Mouse (Mus musculus): ENCODE data around the gene Prg3. TPM values are rescaled to one million over a fixed set of nuclear protein-coding genes. Genes with fewer than 3 reads are reported as not detected.

Prg3 gene
- not detected in 2 replicates for total RNA-seq (2014; rRNA removed)
- not detected in 2 replicates for polyA plus RNA-seq (2015; fragmentation: Nextera tagmentation; extraction: Ambion mirVana)

- H3K4me3 ChIP-seq (ENCODE audit: low read depth, low read length) = no peak within 1 kb of the TSS
- WGBS = 75% methylated on average over 1 of the region's 1 CpGs
- no peak within 1 kb of the TSS for H3K4me2 ChIP-seq (ENCODE audit: low read depth, low read length, poor library complexity, severe bottlenecking)
- H3K27ac ChIP-seq (ENCODE audit: low read depth, low read length) = no peak within 1 kb of the TSS
- no peak within 1 kb of the TSS for H3K9ac ChIP-seq (replicated peaks; ENCODE audit: low read length, poor library complexity, severe bottlenecking)
- no peak for TF ChIP-seq CTCF (IDR thresholded peaks at IDR 0.05)
- no peak for ATAC-seq (ENCODE audit: low FRiP score)
- H3K36me3 ChIP-seq (ENCODE audit: insufficient read depth, low read length) = no peaks in the 10 kb centered on the region
- H3K4me1 ChIP-seq (ENCODE audit: insufficient read depth, low read length) = no peaks in the 10 kb centered on the region
- no peaks in the 10 kb centered on the region for H3K27me3 ChIP-seq (ENCODE audit: insufficient read depth, low read length)
- no peak for DNase-seq (ENCODE audit: low spot score)
- H3K9me3 ChIP-seq (ENCODE audit: low read length) = no peaks in the 10 kb centered on the region
Measured at GRCm38 (mm10) chr2:84987930-84988329, at the start of gene Prg3. Prg3 (plus strand) TSS chr2:84988215.

- DNase-seq (ENCODE audit: low spot score) (no peak), ATAC-seq (ENCODE audit: low FRiP score) (no peak)
- WGBS = 93% methylated on average over 5 of the region's 5 CpGs
- no peaks in the 10 kb centered on the region for H3K9me3 ChIP-seq (ENCODE audit: low read length)
- H3K4me1 ChIP-seq (ENCODE audit: insufficient read depth, low read length) = no peaks in the 10 kb centered on the region
- no peak overlapping the region for H3K4me3 ChIP-seq (ENCODE audit: low read depth, low read length)
- no peaks in the 10 kb centered on the region for H3K27me3 ChIP-seq (ENCODE audit: insufficient read depth, low read length)
- no peak overlapping the region for H3K9ac ChIP-seq (replicated peaks; ENCODE audit: low read length, poor library complexity, severe bottlenecking)
- no peak for TF ChIP-seq CTCF (IDR thresholded peaks at IDR 0.05)
- no peak overlapping the region for H3K4me2 ChIP-seq (ENCODE audit: low read depth, low read length, poor library complexity, severe bottlenecking)
- no peaks in the 10 kb centered on the region for H3K36me3 ChIP-seq (ENCODE audit: insufficient read depth, low read length)
- no peak overlapping the region for H3K27ac ChIP-seq (ENCODE audit: low read depth, low read length)
Measured at GRCm38 (mm10) chr2:84938249-84938946, 49.6 kb upstream of the Prg3 start.

- H3K4me3 ChIP-seq (ENCODE audit: low read depth, low read length) = no peak overlapping the region
- TF ChIP-seq CTCF (IDR thresholded peaks at IDR 0.05) = no peak
- no peak for ATAC-seq (ENCODE audit: low FRiP score)
- H3K4me2 ChIP-seq (ENCODE audit: low read depth, low read length, poor library complexity, severe bottlenecking) = no peak overlapping the region
- no peak overlapping the region for H3K27ac ChIP-seq (ENCODE audit: low read depth, low read length)
- H3K9ac ChIP-seq (replicated peaks; ENCODE audit: low read length, poor library complexity, severe bottlenecking) = no peak overlapping the region
- WGBS = 97% methylated on average over 3 of the region's 3 CpGs
- no peaks in the 10 kb centered on the region for H3K9me3 ChIP-seq (ENCODE audit: low read length)
- no peaks in the 10 kb centered on the region for H3K4me1 ChIP-seq (ENCODE audit: insufficient read depth, low read length)
- no peaks in the 10 kb centered on the region for H3K36me3 ChIP-seq (ENCODE audit: insufficient read depth, low read length)
- H3K27me3 ChIP-seq (ENCODE audit: insufficient read depth, low read length) = no peaks in the 10 kb centered on the region
- DNase-seq (ENCODE audit: low spot score) = no peak
Measured at GRCm38 (mm10) chr2:84939306-84939705, 48.7 kb upstream of the Prg3 start.

GRCm38 (mm10) chr2:84939711-84940110, 48.3 kb upstream of the Prg3 start:
- ATAC-seq (ENCODE audit: low FRiP score) = no peak
- H3K27me3 ChIP-seq (ENCODE audit: insufficient read depth, low read length) = no peaks in the 10 kb centered on the region

GRCm38 (mm10) chr2:84941332-84941731, 46.7 kb upstream of the Prg3 start:
- Histone ChIP-seq H3K4me1 (ENCODE audit: insufficient read depth, low read length) (no peaks in the 10 kb centered on the region), H3K9ac (replicated peaks; ENCODE audit: low read length, poor library complexity, severe bottlenecking) (no peak overlapping the region), H3K4me3 (ENCODE audit: low read depth, low read length) (no peak overlapping the region), H3K27ac (ENCODE audit: low read depth, low read length) (no peak overlapping the region), H3K27me3 (ENCODE audit: insufficient read depth, low read length) (no peaks in the 10 kb centered on the region), H3K4me2 (ENCODE audit: low read depth, low read length, poor library complexity, severe bottlenecking) (no peak overlapping the region), H3K36me3 (ENCODE audit: insufficient read depth, low read length) (no peaks in the 10 kb centered on the region), H3K9me3 (ENCODE audit: low read length) (no peaks in the 10 kb centered on the region)
- DNase-seq (ENCODE audit: low spot score) = no peak
- WGBS = 79% methylated on average over 2 of the region's 2 CpGs
- ATAC-seq (ENCODE audit: low FRiP score) = no peak
- no peak for TF ChIP-seq CTCF (IDR thresholded peaks at IDR 0.05)

More at GRCm38 (mm10) chr2:84939711-84940110, 48.3 kb upstream of the Prg3 start:
- Histone ChIP-seq H3K4me1 (ENCODE audit: insufficient read depth, low read length) (no peaks in the 10 kb centered on the region), H3K36me3 (ENCODE audit: insufficient read depth, low read length) (no peaks in the 10 kb centered on the region), H3K9ac (replicated peaks; ENCODE audit: low read length, poor library complexity, severe bottlenecking) (no peak overlapping the region), H3K4me2 (ENCODE audit: low read depth, low read length, poor library complexity, severe bottlenecking) (no peak overlapping the region), H3K9me3 (ENCODE audit: low read length) (no peaks in the 10 kb centered on the region), H3K4me3 (ENCODE audit: low read depth, low read length) (no peak overlapping the region), H3K27ac (ENCODE audit: low read depth, low read length) (no peak overlapping the region)
- DNase-seq (ENCODE audit: low spot score) = no peak
- WGBS = 96% methylated on average over 6 of the region's 6 CpGs
- TF ChIP-seq CTCF (IDR thresholded peaks at IDR 0.05) = no peak

- ATAC-seq (ENCODE audit: low FRiP score) (no peak), DNase-seq (ENCODE audit: low spot score) (no peak)
- no peaks in the 10 kb centered on the region for H3K4me1 ChIP-seq (ENCODE audit: insufficient read depth, low read length)
- H3K9ac ChIP-seq (replicated peaks; ENCODE audit: low read length, poor library complexity, severe bottlenecking) = no peak overlapping the region
- no peaks in the 10 kb centered on the region for H3K9me3 ChIP-seq (ENCODE audit: low read length)
- H3K36me3 ChIP-seq (ENCODE audit: insufficient read depth, low read length) = no peaks in the 10 kb centered on the region
- TF ChIP-seq CTCF (IDR thresholded peaks at IDR 0.05) = no peak
- no peak overlapping the region for H3K27ac ChIP-seq (ENCODE audit: low read depth, low read length)
- no peak overlapping the region for H3K4me2 ChIP-seq (ENCODE audit: low read depth, low read length, poor library complexity, severe bottlenecking)
- 84% methylated on average over 4 of the region's 4 CpGs for WGBS
- no peaks in the 10 kb centered on the region for H3K27me3 ChIP-seq (ENCODE audit: insufficient read depth, low read length)
- H3K4me3 ChIP-seq (ENCODE audit: low read depth, low read length) = no peak overlapping the region
Measured at GRCm38 (mm10) chr2:84941795-84942194, 46.2 kb upstream of the Prg3 start.

Data from midbrain, postnatal 0 days (tissue).